Mouse (Mus musculus): ENCODE measurements at regions not wholly inside any gene's neighbourhood (a gene's known extent, or its start where the extent isn't known, plus 50 kb on each side); places are given as distances from the start of the nearest gene placed in this dataset.

- ATAC-seq (replicated peaks; ENCODE audit: low FRiP score, low read depth) (no peak), DNase-seq (ENCODE audit: low spot score) (no peak)
- 91% methylated on average over 2 of the region's 2 CpGs for WGBS
- TF ChIP-seq CTCF (IDR thresholded peaks at IDR 0.05; ENCODE audit: low read depth): no peak
- Histone ChIP-seq H3K4me2 (ENCODE audit: low read length) (no peak overlapping the region), H3K9me3 (replicated peaks; ENCODE audit: low read length) (no peaks in the 10 kb centered on the region), H3K4me3 (replicated peaks; ENCODE audit: low read depth, low read length) (no peak overlapping the region), H3K36me3 (ENCODE audit: insufficient read depth, low read length) (no peaks in the 10 kb centered on the region), H3K4me1 (replicated peaks; ENCODE audit: insufficient read depth, low read length) (no peaks in the 10 kb centered on the region), H3K9ac (ENCODE audit: low read depth, low read length) (no peak overlapping the region), H3K27ac (no peak overlapping the region), H3K27me3 (ENCODE audit: insufficient read depth, low read length) (no peaks in the 10 kb centered on the region)
Measured at GRCm38 (mm10) chr8:74639276-74639675, 233.7 kb upstream of the Isx start.

- 24% methylated on average over 1 of the region's 1 CpGs for WGBS
- no peak for ATAC-seq (replicated peaks; ENCODE audit: low FRiP score, low read depth)
- no peak overlapping the region for H3K4me2 ChIP-seq (ENCODE audit: low read length)
Measured at GRCm38 (mm10) chr8:74640636-74641035, 232.3 kb upstream of the Isx start.

GRCm38 (mm10) chr8:74659950-74660349, 213.0 kb upstream of the Isx start:
- DNase-seq (ENCODE audit: low spot score) (peak; percentile 2), ATAC-seq (replicated peaks; ENCODE audit: low FRiP score, low read depth) (no peak)
- no peaks in the 10 kb centered on the region for H3K4me1 ChIP-seq (replicated peaks; ENCODE audit: insufficient read depth, low read length)
- no peak overlapping the region for H3K4me2 ChIP-seq (ENCODE audit: low read length)
- H3K27ac ChIP-seq: no peak overlapping the region
- H3K9me3 ChIP-seq (replicated peaks; ENCODE audit: low read length): no peaks in the 10 kb centered on the region
- H3K27me3 ChIP-seq (ENCODE audit: insufficient read depth, low read length): no peaks in the 10 kb centered on the region
- 83% methylated on average over 1 of the region's 1 CpGs for WGBS
- TF ChIP-seq CTCF (IDR thresholded peaks at IDR 0.05; ENCODE audit: low read depth): no peak
- no peak overlapping the region for H3K4me3 ChIP-seq (replicated peaks; ENCODE audit: low read depth, low read length)
- H3K36me3 ChIP-seq (ENCODE audit: insufficient read depth, low read length): no peaks in the 10 kb centered on the region
- H3K9ac ChIP-seq (ENCODE audit: low read depth, low read length): no peak overlapping the region

More at GRCm38 (mm10) chr8:74640636-74641035, 232.3 kb upstream of the Isx start:
- TF ChIP-seq CTCF (IDR thresholded peaks at IDR 0.05; ENCODE audit: low read depth): no peak
- H3K4me3 ChIP-seq (replicated peaks; ENCODE audit: low read depth, low read length): no peak overlapping the region
- H3K9ac ChIP-seq (ENCODE audit: low read depth, low read length): no peak overlapping the region
- H3K36me3 ChIP-seq (ENCODE audit: insufficient read depth, low read length): no peaks in the 10 kb centered on the region
- no peak overlapping the region for H3K27ac ChIP-seq
- no peaks in the 10 kb centered on the region for H3K9me3 ChIP-seq (replicated peaks; ENCODE audit: low read length)
- H3K27me3 ChIP-seq (ENCODE audit: insufficient read depth, low read length): no peaks in the 10 kb centered on the region
- no peak for DNase-seq (ENCODE audit: low spot score)
- no peaks in the 10 kb centered on the region for H3K4me1 ChIP-seq (replicated peaks; ENCODE audit: insufficient read depth, low read length)

GRCm38 (mm10) chr8:74688342-74688741, 184.6 kb upstream of the Isx start:
- DNase-seq (ENCODE audit: low spot score) (no peak), ATAC-seq (replicated peaks; ENCODE audit: low FRiP score, low read depth) (no peak)
- Histone ChIP-seq H3K4me1 (replicated peaks; ENCODE audit: insufficient read depth, low read length) (no peaks in the 10 kb centered on the region), H3K36me3 (ENCODE audit: insufficient read depth, low read length) (no peaks in the 10 kb centered on the region), H3K27ac (no peak overlapping the region), H3K4me3 (replicated peaks; ENCODE audit: low read depth, low read length) (no peak overlapping the region), H3K9me3 (replicated peaks; ENCODE audit: low read length) (no peaks in the 10 kb centered on the region), H3K9ac (ENCODE audit: low read depth, low read length) (no peak overlapping the region), H3K27me3 (ENCODE audit: insufficient read depth, low read length) (no peaks in the 10 kb centered on the region), H3K4me2 (ENCODE audit: low read length) (no peak overlapping the region)
- TF ChIP-seq CTCF (IDR thresholded peaks at IDR 0.05; ENCODE audit: low read depth): no peak

GRCm38 (mm10) chr8:74696001-74696400, 177.0 kb upstream of the Isx start:
- Histone ChIP-seq H3K27me3 (ENCODE audit: insufficient read depth, low read length) (no peaks in the 10 kb centered on the region), H3K4me2 (ENCODE audit: low read length) (no peak overlapping the region), H3K4me1 (replicated peaks; ENCODE audit: insufficient read depth, low read length) (no peaks in the 10 kb centered on the region), H3K27ac (no peak overlapping the region), H3K36me3 (ENCODE audit: insufficient read depth, low read length) (no peaks in the 10 kb centered on the region), H3K4me3 (replicated peaks; ENCODE audit: low read depth, low read length) (no peak overlapping the region), H3K9ac (ENCODE audit: low read depth, low read length) (no peak overlapping the region), H3K9me3 (replicated peaks; ENCODE audit: low read length) (no peaks in the 10 kb centered on the region)
- no peak for TF ChIP-seq CTCF (IDR thresholded peaks at IDR 0.05; ENCODE audit: low read depth)
- DNase-seq (ENCODE audit: low spot score) (no peak), ATAC-seq (replicated peaks; ENCODE audit: low FRiP score, low read depth) (no peak)

GRCm38 (mm10) chr8:74697317-74697716, 175.7 kb upstream of the Isx start:
- ATAC-seq (replicated peaks; ENCODE audit: low FRiP score, low read depth) (peak; percentile 46; the same call in 1 of the 2 replicates), DNase-seq (ENCODE audit: low spot score) (peak; percentile 77)
- TF ChIP-seq CTCF (IDR thresholded peaks at IDR 0.05; ENCODE audit: low read depth): no peak
- 24% methylated on average over 1 of the region's 1 CpGs for WGBS
- Histone ChIP-seq H3K27me3 (ENCODE audit: insufficient read depth, low read length) (no peaks in the 10 kb centered on the region), H3K4me2 (ENCODE audit: low read length) (no peak overlapping the region), H3K27ac (no peak overlapping the region), H3K9ac (ENCODE audit: low read depth, low read length) (no peak overlapping the region), H3K36me3 (ENCODE audit: insufficient read depth, low read length) (no peaks in the 10 kb centered on the region), H3K9me3 (replicated peaks; ENCODE audit: low read length) (no peaks in the 10 kb centered on the region), H3K4me3 (replicated peaks; ENCODE audit: low read depth, low read length) (no peak overlapping the region), H3K4me1 (replicated peaks; ENCODE audit: insufficient read depth, low read length) (no peaks in the 10 kb centered on the region)

- H3K27me3 ChIP-seq (ENCODE audit: insufficient read depth, low read length): no peaks in the 10 kb centered on the region
- no peak for TF ChIP-seq CTCF (IDR thresholded peaks at IDR 0.05; ENCODE audit: low read depth)
- no peaks in the 10 kb centered on the region for H3K9me3 ChIP-seq (replicated peaks; ENCODE audit: low read length)
- ATAC-seq (replicated peaks; ENCODE audit: low FRiP score, low read depth) (no peak), DNase-seq (ENCODE audit: low spot score) (no peak)
- H3K4me1 ChIP-seq (replicated peaks; ENCODE audit: insufficient read depth, low read length): no peaks in the 10 kb centered on the region
- no peaks in the 10 kb centered on the region for H3K36me3 ChIP-seq (ENCODE audit: insufficient read depth, low read length)
- WGBS: 67% methylated on average over 3 of the region's 3 CpGs
- no peak overlapping the region for H3K27ac ChIP-seq
- no peak overlapping the region for H3K4me2 ChIP-seq (ENCODE audit: low read length)
- H3K4me3 ChIP-seq (replicated peaks; ENCODE audit: low read depth, low read length): no peak overlapping the region
- H3K9ac ChIP-seq (ENCODE audit: low read depth, low read length): no peak overlapping the region
Measured at GRCm38 (mm10) chr8:74712617-74713016, 160.4 kb upstream of the Isx start.

All from kidney, postnatal 0 days (tissue).